Mouse (Mus musculus) thymus, adult 2 months (tissue): ENCODE results near the gene Stxbp3. TPM values are rescaled to one million over a fixed set of nuclear protein-coding genes. Genes with fewer than 3 reads are reported as not detected.

Experiments used
- DNase-seq: peaks from one replicate; pipeline ENCODE4 v3.0.0; 2021
- H3K27ac ChIP-seq: fragments of 200-500 bp; 2 replicates; pipeline ENCODE4 v1.5.1; 2012; ENCODE audit warnings: low read length, control low read depth; ENCODE audit not compliant: control insufficient read depth, insufficient read depth
- H3K27me3 ChIP-seq: fragments of 200-500 bp; 2 replicates; pipeline ENCODE4 v1.6.1; 2012; ENCODE audit warnings: mild to moderate bottlenecking, low read length, moderate library complexity, mixed read lengths; ENCODE audit not compliant: control insufficient read depth, insufficient read depth
- H3K36me3 ChIP-seq: fragments of 200-500 bp; 2 replicates; pipeline ENCODE4 v1.6.1; 2012; ENCODE audit warnings: mild to moderate bottlenecking, low read length, moderate library complexity; ENCODE audit not compliant: control insufficient read depth, insufficient read depth
- H3K4me1 ChIP-seq: fragments of 200-500 bp; replicated peaks from 2 replicates; pipeline ENCODE4 v1.6.1; 2012; ENCODE audit warnings: low read length; ENCODE audit not compliant: control insufficient read depth, insufficient read depth
- H3K4me3 ChIP-seq: fragments of 200-500 bp; 2 replicates; pipeline ENCODE4 v1.5.1; 2012; ENCODE audit warnings: mild to moderate bottlenecking, low read length, control low read depth, moderate library complexity; ENCODE audit not compliant: control insufficient read depth, insufficient read depth
- CTCF ChIP-seq: fragments of 200-500 bp; IDR thresholded peaks from 2 replicates; pipeline ENCODE4 v1.5.1; 2012; ENCODE audit warnings: mild to moderate bottlenecking, control low read depth, low read length, moderate library complexity, borderline replicate concordance; ENCODE audit not compliant: control insufficient read depth, poor library complexity, insufficient read depth; ENCODE audit errors: extremely low read depth
- POLR2A ChIP-seq: fragments of 200-500 bp; IDR thresholded peaks from 2 replicates; pipeline ENCODE4 v1.6.1; 2012; ENCODE audit warnings: mild to moderate bottlenecking, low read length, control low read depth, moderate library complexity; ENCODE audit not compliant: control insufficient read depth, poor library complexity, insufficient read depth; ENCODE audit errors: extremely low read depth
- WGBS: fragments of 180-500 bp; shearing (Covaris S2); methylation state at CpG from one replicate; pipeline ENCODE4 v1.1.7; 2018; 5-methylcytosine and 5-hydroxymethylcytosine counted together
- polyA plus RNA-seq: library from polyadenylated mRNA; depleted of rRNA; stranded (reverse); fragments of >200 nt; gene quantifications from 2 replicates; pipeline ENCODE4 v1.2.3, GENCODE M21; 2012

Stxbp3 gene
- polyA plus RNA-seq, 1 experiment = 13.2 TPM

- no peak for DNase-seq
- Histone ChIP-seq H3K4me3 (no peak overlapping the region), H3K27ac (no peak overlapping the region), H3K4me1 (no peaks in the 10 kb centered on the region), H3K36me3 (no peaks in the 10 kb centered on the region), H3K27me3 (no peaks in the 10 kb centered on the region)
- TF ChIP-seq CTCF = no peak
- no peak for TF ChIP-seq POLR2A
- 55% methylated on average over 7 of the region's 7 CpGs for WGBS
Observed at GRCm38 (mm10) chr3:108764976-108765375, 75.3 kb downstream of the Stxbp3 start.

GRCm38 (mm10) chr3:108763691-108764090, 76.6 kb downstream of the Stxbp3 start:
- no peaks in the 10 kb centered on the region for H3K27me3 ChIP-seq
- WGBS = 77% methylated on average over 2 of the region's 2 CpGs
- no peak for DNase-seq

GRCm38 (mm10) chr3:108762597-108763111, 77.7 kb downstream of the Stxbp3 start:
- TF ChIP-seq POLR2A (no peak), CTCF (no peak)
- WGBS = 71% methylated on average over 7 of the region's 7 CpGs
- no peaks in the 10 kb centered on the region for H3K27me3 ChIP-seq

More at GRCm38 (mm10) chr3:108763691-108764090, 76.6 kb downstream of the Stxbp3 start:
- Histone ChIP-seq H3K36me3 (no peaks in the 10 kb centered on the region), H3K27ac (no peak overlapping the region), H3K4me3 (no peak overlapping the region), H3K4me1 (no peaks in the 10 kb centered on the region)
- TF ChIP-seq POLR2A = no peak
- TF ChIP-seq CTCF = no peak

GRCm38 (mm10) chr3:108759566-108760420, 80.5 kb downstream of the Stxbp3 start:
- H3K36me3 ChIP-seq = no peaks in the 10 kb centered on the region
- no peaks in the 10 kb centered on the region for H3K4me1 ChIP-seq
- no peak overlapping the region for H3K4me3 ChIP-seq
- 91% methylated on average over 11 of the region's 11 CpGs for WGBS
- H3K27ac ChIP-seq = no peak overlapping the region
- H3K27me3 ChIP-seq = no peaks in the 10 kb centered on the region
- no peak for DNase-seq
- TF ChIP-seq POLR2A (no peak), CTCF (no peak)

More at GRCm38 (mm10) chr3:108762597-108763111, 77.7 kb downstream of the Stxbp3 start:
- H3K27ac ChIP-seq = no peak overlapping the region
- no peaks in the 10 kb centered on the region for H3K36me3 ChIP-seq
- H3K4me1 ChIP-seq = no peaks in the 10 kb centered on the region
- DNase-seq = no peak
- no peak overlapping the region for H3K4me3 ChIP-seq

- WGBS = 86% methylated on average over 9 of the region's 9 CpGs
- TF ChIP-seq POLR2A (no peak), CTCF (no peak)
- no peak for DNase-seq
- H3K4me3 ChIP-seq = no peak overlapping the region
- H3K27ac ChIP-seq = no peak overlapping the region
- H3K4me1 ChIP-seq = no peaks in the 10 kb centered on the region
- H3K27me3 ChIP-seq = no peaks in the 10 kb centered on the region
- H3K36me3 ChIP-seq = no peaks in the 10 kb centered on the region
Observed at GRCm38 (mm10) chr3:108757570-108757969, 82.8 kb downstream of the Stxbp3 start.

- no peak for TF ChIP-seq POLR2A
- TF ChIP-seq CTCF = no peak
- 81% methylated on average over 1 of the region's 1 CpGs for WGBS
Observed at GRCm38 (mm10) chr3:108756131-108756530, 84.2 kb downstream of the Stxbp3 start.

GRCm38 (mm10) chr3:108755542-108755941, 84.8 kb downstream of the Stxbp3 start:
- no peak overlapping the region for H3K4me3 ChIP-seq
- H3K27me3 ChIP-seq = no peaks in the 10 kb centered on the region
- no peaks in the 10 kb centered on the region for H3K36me3 ChIP-seq
- WGBS = 86% methylated on average over 2 of the region's 2 CpGs
- H3K27ac ChIP-seq = no peak overlapping the region
- no peak for DNase-seq
- no peaks in the 10 kb centered on the region for H3K4me1 ChIP-seq
- TF ChIP-seq POLR2A (no peak), CTCF (no peak)

More at GRCm38 (mm10) chr3:108756131-108756530, 84.2 kb downstream of the Stxbp3 start:
- Histone ChIP-seq H3K27ac (no peak overlapping the region), H3K4me1 (no peaks in the 10 kb centered on the region), H3K36me3 (no peaks in the 10 kb centered on the region), H3K27me3 (no peaks in the 10 kb centered on the region), H3K4me3 (no peak overlapping the region)
- no peak for DNase-seq
